Mouse (Mus musculus) liver, embryonic 14.5 days (tissue): ENCODE data around the gene S100a4.

Experiments used
- CTCF ChIP-seq: IDR thresholded peaks from 2 replicates; pipeline ENCODE4 v1.5.1; 2016; ENCODE audit warnings: antibody characterized with exemption, low read depth, control low read depth
- EP300 ChIP-seq: IDR thresholded peaks from 2 replicates; pipeline ENCODE4 v1.6.1; 2016; ENCODE audit warnings: antibody characterized with exemption, low read depth

DNA sequence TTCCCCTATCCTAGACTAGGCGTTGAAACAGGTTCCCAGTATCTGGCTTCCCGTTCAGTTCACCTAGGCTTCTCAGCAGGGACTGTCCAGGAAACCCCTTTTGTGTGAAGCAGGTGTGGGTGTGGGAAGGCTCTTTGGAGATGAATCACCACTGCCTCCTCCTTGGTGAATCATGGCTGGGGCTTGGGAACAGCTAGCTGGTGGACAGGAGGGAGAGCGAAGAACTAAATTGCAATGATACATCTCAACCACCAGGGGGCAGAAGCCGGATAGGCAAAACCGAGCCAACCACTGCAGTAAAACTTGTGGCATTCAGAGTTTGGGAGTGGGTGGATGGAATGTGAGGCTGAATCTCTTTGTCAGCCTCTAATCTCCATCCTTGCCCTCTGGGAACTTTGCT, 18.0 kb upstream of the S100a4 start:
- no peak for TF ChIP-seq EP300
- TF ChIP-seq CTCF = peak; percentile 92
